Mouse (Mus musculus) ES-E14 (cell line): ENCODE measurements around the gene Arhgef28. TPM values are rescaled to one million over a fixed set of nuclear protein-coding genes. Genes with fewer than 3 reads are reported as not detected.

ENCODE experiments used
- DNase-seq: peaks from one replicate; pipeline ENCODE4 v3.0.0-alpha.2; 2013; ENCODE audit warnings: low read depth, low spot score
- H3K27ac ChIP-seq: 2 replicates; pipeline ENCODE4 v1.5.1; 2012; ENCODE audit warnings: low read depth, mild to moderate bottlenecking, low read length, moderate library complexity, mixed read lengths; ENCODE audit not compliant: poor library complexity, insufficient read depth, severe bottlenecking
- H3K36me3 ChIP-seq: 2 replicates; pipeline ENCODE4 v1.6.1; 2012; ENCODE audit warnings: mild to moderate bottlenecking, low read length, moderate library complexity, mixed read lengths; ENCODE audit not compliant: control insufficient read depth, poor library complexity, insufficient read depth, severe bottlenecking
- H3K4me1 ChIP-seq, 2 experiments: fragments of 150-350 bp in 1 of 2; sonication (generic) in 1 of 2; 2 replicates each; pipeline ENCODE4 v1.6.1; 2012; ENCODE audit warnings: low read length in 2 of 2, mild to moderate bottlenecking in 1 of 2, mixed read lengths in 1 of 2; ENCODE audit not compliant: control insufficient read depth in 2 of 2, insufficient read depth in 2 of 2, poor library complexity in 1 of 2
- H3K4me3 ChIP-seq, 2 experiments: fragments of 150-350 bp in 1 of 2; sonication (generic) in 1 of 2; 2 replicates each; pipeline ENCODE4 v1.5.1; 2012; ENCODE audit warnings: low read length in 2 of 2, low read depth in 1 of 2, mild to moderate bottlenecking in 1 of 2, mixed read lengths in 1 of 2; ENCODE audit not compliant: insufficient read depth in 1 of 2, poor library complexity in 1 of 2, severe bottlenecking in 1 of 2
- H3K9ac ChIP-seq: 2 replicates; pipeline ENCODE4 v1.6.1; 2012; ENCODE audit warnings: low read depth, mild to moderate bottlenecking, low read length, mixed read lengths; ENCODE audit not compliant: poor library complexity, insufficient read depth, severe bottlenecking
- H3K9me3 ChIP-seq: fragments of 150-350 bp; sonication (generic); 2 replicates; pipeline ENCODE4 v1.6.1; 2012; ENCODE audit warnings: low read depth, mild to moderate bottlenecking, low read length; ENCODE audit not compliant: control insufficient read depth, insufficient read depth
- CHD2 ChIP-seq: IDR thresholded peaks from 2 replicates; pipeline ENCODE4 v1.6.1; 2014; ENCODE audit warnings: mild to moderate bottlenecking, low read depth, low read length, inconsistent platforms
- HCFC1 ChIP-seq: IDR thresholded peaks from 2 replicates; pipeline ENCODE4 v1.6.1; 2012; ENCODE audit warnings: low read length, inconsistent platforms, borderline replicate concordance; ENCODE audit not compliant: insufficient read depth
- MAFK ChIP-seq: IDR thresholded peaks from 2 replicates; pipeline ENCODE4 v1.6.1; 2014; ENCODE audit warnings: mild to moderate bottlenecking, low read depth, low read length, inconsistent platforms; ENCODE audit not compliant: insufficient read depth
- ZC3H11A ChIP-seq: IDR thresholded peaks from 2 replicates; pipeline ENCODE4 v1.6.1; 2012; ENCODE audit warnings: low read depth, mild to moderate bottlenecking, inconsistent platforms, low read length, borderline replicate concordance
- ZNF384 ChIP-seq: IDR thresholded peaks from 2 replicates; pipeline ENCODE4 v1.6.1; 2012; ENCODE audit warnings: low read depth, low read length, inconsistent platforms
- in situ Hi-C, 2 experiments: fragments of 600-800 bp; cut with MboI; formaldehyde crosslinking; loops; one replicate each; pipeline ENCODE4 v1.15.1; 2025; ENCODE audit warnings: low sequenced_read_pairs in 2 of 2, inconsistent platforms in 1 of 2; ENCODE audit not compliant: unreplicated experiment in 2 of 2
- total RNA-seq: library from RNA; depleted of rRNA; stranded (reverse); fragments of 300-350 nt; gene quantifications from 2 replicates; pipeline ENCODE4 v1.2.3, GENCODE M21; 2012

Gene Arhgef28
- total RNA-seq, 1 experiment = 19.0 TPM

GRCm38 (mm10) chr13:98120356-98121123, 85.7 kb downstream of the Arhgef28 start:
- in situ Hi-C loops = no loop called here
- Histone ChIP-seq H3K4me3 (no peak overlapping the region), H3K4me1 (peaks cover 3 to 6% of the 10 kb centered on the region in 2 experiments; a peak in 2 of 4 replicates), H3K9me3 (no peaks in the 10 kb centered on the region), H3K9ac (no peak overlapping the region), H3K36me3 (no peaks in the 10 kb centered on the region), H3K27ac (no peak overlapping the region)
- TF ChIP-seq HCFC1 (no peak), ZC3H11A (no peak), ZNF384 (no peak), MAFK (no peak), CHD2 (no peak)
- DNase-seq = peak; percentile 29

- no peak for DNase-seq
Observed at GRCm38 (mm10) chr13:98118291-98118690, 87.9 kb downstream of the Arhgef28 start.

GRCm38 (mm10) chr13:98117566-98118254, 88.5 kb downstream of the Arhgef28 start:
- no peak for DNase-seq
- in situ Hi-C loops = no loop called here
- Histone ChIP-seq H3K9me3 (no peaks in the 10 kb centered on the region), H3K4me3 (no peak overlapping the region), H3K36me3 (no peaks in the 10 kb centered on the region), H3K4me1 (peaks cover 3 to 4% of the 10 kb centered on the region in 2 experiments; a peak in 2 of 4 replicates), H3K9ac (no peak overlapping the region), H3K27ac (no peak overlapping the region)
- TF ChIP-seq HCFC1 (no peak), MAFK (no peak), ZNF384 (no peak), ZC3H11A (no peak), CHD2 (no peak)

More at GRCm38 (mm10) chr13:98118291-98118690, 87.9 kb downstream of the Arhgef28 start:
- Histone ChIP-seq H3K9ac (no peak overlapping the region), H3K4me3 (no peak overlapping the region), H3K4me1 (peaks cover 3 to 4% of the 10 kb centered on the region in 2 experiments; a peak in 2 of 4 replicates), H3K36me3 (no peaks in the 10 kb centered on the region), H3K9me3 (no peaks in the 10 kb centered on the region), H3K27ac (no peak overlapping the region)
- TF ChIP-seq HCFC1 (no peak), ZC3H11A (no peak), ZNF384 (no peak), MAFK (no peak), CHD2 (no peak)
- in situ Hi-C loops = no loop called here

GRCm38 (mm10) chr13:98115650-98116049, 90.6 kb downstream of the Arhgef28 start:
- H3K36me3 ChIP-seq = no peaks in the 10 kb centered on the region
- no peak overlapping the region for H3K9ac ChIP-seq
- no peak overlapping the region for H3K27ac ChIP-seq
- DNase-seq = no peak
- peaks cover 2 to 3% of the 10 kb centered on the region in 2 experiments; a peak in 2 of 4 replicates for H3K4me1 ChIP-seq
- H3K9me3 ChIP-seq = no peaks in the 10 kb centered on the region
- in situ Hi-C loops = no loop called here
- no peak for TF ChIP-seq HCFC1
- TF ChIP-seq CHD2 = no peak
- TF ChIP-seq ZNF384 = no peak
- no peak for TF ChIP-seq MAFK
- no peak for TF ChIP-seq ZC3H11A
- no peak overlapping the region for H3K4me3 ChIP-seq
